Mouse (Mus musculus) heart, postnatal 36 days (tissue): Measurements from ENCODE around the gene Tut7. TPM values are rescaled to one million over a fixed set of nuclear protein-coding genes. Genes with fewer than 3 reads are reported as not detected.
"Not testable (repeated sequence)": the region's sequence is repeated elsewhere in the genome, so short reads cannot be mapped to it uniquely, and the experiment has no call there.

Source experiments
- DNase-seq, 2 experiments: peaks; one replicate each; pipeline ENCODE4 v3.0.0; 2021 to 2022
- intact Hi-C: fragments of 180-260 bp; cut with DNase I; formaldehyde crosslinking; loops from one replicate; pipeline ENCODE4 v1.15.1; 2025
- total RNA-seq, 2 experiments: library from RNA; stranded (reverse); gene quantifications; 2 replicates each; pipeline ENCODE4 v1.2.3; 2021

Tut7 gene
- total RNA-seq, 2 experiments from 2014 or later: 44.6 to 45.8 TPM

DNA sequence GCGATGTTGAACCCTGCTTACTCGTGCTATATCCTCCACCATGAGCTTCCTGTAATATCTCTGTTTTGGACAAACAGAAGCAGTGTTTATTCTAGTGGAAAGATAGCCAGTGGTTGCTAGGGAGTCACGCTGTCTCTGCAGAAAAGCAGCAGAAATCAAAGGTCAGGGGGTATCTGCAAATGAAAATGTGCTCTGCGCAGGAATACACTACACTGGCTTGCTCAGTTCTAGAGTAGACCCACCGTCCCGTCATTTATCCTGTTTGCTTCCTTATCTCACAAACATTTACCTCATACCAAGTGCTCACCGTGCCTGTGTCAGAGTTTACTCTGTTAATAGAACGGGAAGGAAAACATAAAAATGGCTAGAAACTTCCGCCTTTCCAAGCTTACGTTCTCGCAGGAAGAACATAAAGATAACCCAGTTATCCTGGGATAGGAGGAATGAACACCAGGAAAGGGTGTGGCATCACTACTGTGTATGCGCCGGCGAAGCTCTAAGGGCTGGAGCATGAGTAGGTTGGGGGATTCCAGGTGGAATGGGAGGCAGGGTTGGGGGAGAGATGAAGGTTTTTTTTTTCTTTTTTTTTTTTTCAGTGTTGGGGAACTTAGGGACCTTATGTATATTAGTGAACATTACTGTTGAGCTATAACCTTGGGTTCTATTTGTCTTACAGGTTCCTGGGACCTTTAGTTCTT is 13.3 kb upstream of the Tut7 start:
- DNase-seq: no peak
- intact Hi-C loops: no loop called here

DNA sequence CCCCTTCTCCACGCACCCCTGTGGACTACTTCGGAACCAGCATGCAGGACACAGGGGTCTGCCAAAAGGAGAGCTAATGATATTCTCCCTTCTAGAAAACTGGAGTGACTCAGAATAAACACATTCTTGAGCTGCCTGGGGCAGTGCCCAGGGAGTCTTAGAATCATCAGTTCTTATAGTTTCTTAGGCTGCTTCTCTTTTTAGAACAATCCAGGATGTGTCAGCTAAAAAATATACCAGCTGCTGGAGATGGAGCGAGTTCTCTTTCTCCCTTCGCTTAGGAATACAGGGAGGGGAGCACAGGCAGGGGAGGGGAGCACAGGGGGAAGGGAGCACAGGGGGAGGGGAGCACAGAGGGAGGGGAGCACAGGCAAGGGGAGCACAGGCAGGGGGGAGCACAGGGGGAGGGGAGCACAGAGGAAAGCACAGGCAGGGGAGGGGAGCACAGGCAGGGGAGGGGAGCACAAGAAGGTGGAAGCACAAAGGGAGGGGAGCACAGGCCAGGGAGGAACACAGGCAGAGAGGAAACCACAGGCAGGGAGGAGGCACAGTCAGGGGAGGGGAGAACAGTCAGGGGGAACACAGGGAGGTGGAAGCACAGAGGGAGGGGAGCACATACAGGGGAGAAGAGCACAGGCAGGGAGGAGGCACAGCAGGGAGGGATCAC is 12.0 kb upstream of the Tut7 start:
- DNase-seq: no peak
- intact Hi-C loops: no loop called here

DNA sequence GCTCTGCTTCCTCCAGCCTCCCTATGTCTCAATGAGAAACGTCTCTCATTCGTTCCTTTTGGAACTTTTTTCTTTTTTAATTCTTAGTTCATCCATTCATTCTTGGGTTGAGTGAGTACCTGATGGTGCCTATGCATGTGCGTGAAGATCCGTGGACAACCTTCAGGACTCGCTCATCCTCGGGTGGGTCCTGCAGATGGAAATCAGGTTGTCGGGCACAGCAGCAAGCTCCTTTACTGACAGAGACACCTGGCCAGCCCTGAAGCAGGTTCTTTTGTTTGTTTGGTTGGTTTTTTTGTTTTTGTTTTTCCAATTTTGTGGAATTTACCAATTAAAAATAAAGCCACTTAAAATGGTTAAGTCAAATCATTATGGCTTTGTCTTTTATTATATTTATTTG is 9.9 kb upstream of the Tut7 start:
- intact Hi-C loops: no loop called here
- DNase-seq: no peak

DNA sequence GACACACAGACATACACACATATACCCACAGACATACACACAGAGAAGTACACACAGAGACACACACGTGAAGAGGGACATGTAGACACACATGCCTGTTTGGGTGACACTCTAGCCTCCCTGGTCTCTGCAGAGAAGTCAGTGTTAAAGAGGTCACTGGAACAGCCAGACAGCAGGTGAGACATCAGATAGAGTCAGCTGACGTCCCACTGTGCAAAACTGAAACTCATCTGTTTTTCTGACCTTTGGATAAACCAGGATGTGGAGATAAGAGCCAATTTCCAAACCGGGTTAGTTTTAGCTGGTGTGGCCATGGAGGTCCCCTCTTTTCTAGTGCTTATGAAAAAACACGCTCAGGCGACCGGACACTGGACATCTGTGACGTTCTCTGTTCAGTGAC is 9.5 kb upstream of the Tut7 start:
- intact Hi-C loops: no loop called here
- no peak for DNase-seq

DNA sequence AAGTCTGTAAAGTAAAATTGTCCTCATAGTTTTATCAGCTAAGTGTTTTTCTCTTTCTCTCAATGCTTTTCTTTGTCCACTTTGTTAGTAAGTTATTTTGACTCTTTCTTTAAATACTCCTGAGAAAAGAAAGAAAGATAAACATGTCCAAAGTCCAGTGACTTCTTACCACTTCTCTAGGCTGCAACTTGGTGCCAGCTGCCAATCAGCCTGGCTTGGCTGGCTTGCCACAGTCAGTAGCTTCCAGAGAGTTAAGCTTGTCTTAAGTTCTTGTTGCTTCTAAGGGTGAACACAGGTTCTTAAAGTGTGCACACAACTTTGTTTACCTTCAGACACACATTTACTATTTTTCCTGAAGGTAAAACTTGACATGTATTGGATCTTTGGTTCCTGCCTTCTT is 3.0 kb upstream of the Tut7 start:
- DNase-seq: no peak
- intact Hi-C loops: loop anchor here (2.0 kb wide), 1 partner anchor 15 kb away; no protein-coding TSS in a partner anchor

DNA sequence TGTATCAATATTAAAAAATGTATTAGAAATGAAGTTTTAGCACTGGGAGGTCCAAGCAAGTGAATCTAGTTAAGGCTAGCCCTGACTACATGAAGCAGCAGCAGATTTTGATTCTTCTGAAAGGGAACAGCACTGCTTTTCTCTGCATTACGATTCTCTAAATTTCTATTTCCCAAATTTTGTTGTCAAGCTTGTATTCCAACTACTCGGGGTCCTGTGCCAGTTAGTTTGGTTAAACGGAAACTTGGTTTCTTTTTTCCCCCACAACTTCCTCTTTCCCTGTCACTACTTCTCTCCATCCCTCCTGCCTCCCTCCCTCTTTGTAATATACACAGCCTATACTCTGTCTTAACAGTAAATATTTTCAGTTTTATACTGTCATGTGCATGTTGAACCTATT is 2.1 kb downstream of the Tut7 start:
- intact Hi-C loops: loop anchor here (5.0 kb wide), 1 partner anchor 49 kb away; no protein-coding TSS in a partner anchor

DNA sequence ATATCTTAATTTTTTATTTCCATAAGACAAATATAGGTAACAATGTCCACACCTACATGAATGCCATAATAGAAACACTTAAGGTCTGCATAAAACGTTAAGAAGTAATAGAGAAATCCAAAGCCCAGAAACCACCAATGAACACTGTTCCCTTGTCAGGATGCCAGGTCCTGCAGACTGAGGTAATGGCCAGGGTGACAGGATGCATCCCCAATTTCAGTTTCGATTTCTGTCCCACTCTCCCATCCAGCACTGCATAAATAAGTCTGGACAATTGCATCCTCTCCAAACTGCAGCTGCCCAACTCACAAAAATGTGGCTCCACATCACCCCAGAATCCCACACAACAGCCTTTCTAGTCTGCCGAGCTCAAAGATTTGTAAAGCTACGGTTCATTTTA is 2.8 kb downstream of the Tut7 start:
- peak in 1 of 2 experiments; percentile 33 for DNase-seq
- intact Hi-C loops: loop anchor here (5.0 kb wide), 1 partner anchor 48 kb away; no protein-coding TSS in a partner anchor

More for the DNA sequence above, 2.1 kb downstream of the Tut7 start:
- no peak for DNase-seq

DNA sequence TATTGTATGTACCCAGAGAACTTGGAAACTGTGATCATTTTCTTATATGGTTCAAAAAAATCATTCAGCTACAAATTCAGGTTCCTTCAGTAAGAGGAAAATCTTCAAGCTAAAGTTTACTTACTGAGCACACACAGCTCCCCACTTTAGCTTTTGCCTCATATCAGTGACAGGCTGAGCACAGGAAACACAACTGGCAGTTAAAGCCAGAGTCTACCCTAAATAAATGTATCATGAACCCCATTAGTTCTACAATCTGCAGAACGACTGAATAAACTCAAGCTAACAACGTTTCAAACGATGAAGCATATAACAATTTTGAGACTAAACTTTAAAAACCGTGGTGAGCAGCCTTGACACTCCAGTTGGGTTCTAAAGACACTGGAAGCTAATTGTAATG is 5.6 kb downstream of the Tut7 start:
- intact Hi-C loops: no loop called here
- DNase-seq: no peak

DNA sequence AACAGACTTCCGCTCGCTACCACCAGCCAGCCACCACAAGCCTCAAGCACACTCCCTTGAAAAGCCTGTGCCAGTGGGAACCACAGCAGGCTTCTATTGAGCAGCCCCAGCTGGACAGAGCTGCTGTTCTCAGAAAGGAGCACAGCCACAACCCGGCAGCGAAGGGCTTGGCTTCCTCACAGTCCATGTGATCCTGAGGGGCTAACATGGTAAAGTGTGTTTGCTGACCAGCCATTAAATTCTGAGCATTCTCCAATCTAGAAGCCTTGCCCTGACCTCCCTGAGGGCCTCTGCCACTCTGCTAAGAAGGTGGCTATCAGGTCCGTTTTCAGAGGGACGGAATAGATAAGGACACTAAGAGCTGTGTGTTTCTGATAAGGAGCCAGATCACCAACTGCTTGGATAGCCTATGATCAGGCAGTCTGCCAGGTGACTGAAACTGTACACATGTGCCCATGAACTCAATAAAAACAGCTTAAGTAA is 8.8 kb downstream of the Tut7 start:
- DNase-seq: no peak

DNA sequence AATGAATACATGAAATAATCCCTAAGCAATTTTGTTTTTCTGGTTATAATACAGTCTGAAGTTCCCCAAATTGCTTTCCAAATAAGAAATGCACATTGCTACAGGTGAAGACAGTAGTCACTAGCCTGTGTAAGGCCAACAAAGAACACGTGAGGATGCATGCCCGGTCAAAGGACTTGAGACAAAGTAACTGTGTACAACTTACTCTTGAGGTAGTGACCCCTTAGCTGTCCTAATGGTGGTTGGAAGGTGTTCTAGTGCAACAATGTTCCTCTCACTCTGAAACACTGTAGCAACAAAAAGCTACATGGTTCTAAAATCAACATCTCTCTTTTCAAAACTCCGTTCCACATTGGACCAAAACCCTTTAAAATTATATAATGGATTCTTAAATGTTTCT is 11.4 kb downstream of the Tut7 start:
- intact Hi-C loops: no loop called here
- DNase-seq: no peak

More for the DNA sequence above, 8.8 kb downstream of the Tut7 start:
- intact Hi-C loops: no loop called here

DNA sequence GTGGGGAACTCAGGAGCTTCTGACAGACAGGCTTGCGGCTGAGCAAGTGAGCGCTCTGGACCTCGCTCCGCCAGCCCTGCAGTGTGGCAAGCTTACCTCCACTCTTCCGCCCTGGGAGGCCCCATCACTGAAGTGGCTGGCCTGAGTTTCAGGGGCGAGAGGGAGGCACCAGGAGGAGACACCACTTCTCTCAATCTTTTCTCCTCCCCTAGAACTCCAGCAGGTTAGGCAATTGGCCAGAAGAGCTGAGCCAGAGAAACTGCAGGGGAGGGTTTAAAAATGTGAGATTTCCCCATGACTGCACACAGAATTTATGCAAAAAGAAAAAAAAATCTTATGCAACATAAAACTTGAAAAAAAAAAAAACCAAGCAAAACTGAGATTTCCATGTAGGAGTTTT is 21.9 kb downstream of the Tut7 start:
- DNase-seq: no peak
- intact Hi-C loops: no loop called here

DNA sequence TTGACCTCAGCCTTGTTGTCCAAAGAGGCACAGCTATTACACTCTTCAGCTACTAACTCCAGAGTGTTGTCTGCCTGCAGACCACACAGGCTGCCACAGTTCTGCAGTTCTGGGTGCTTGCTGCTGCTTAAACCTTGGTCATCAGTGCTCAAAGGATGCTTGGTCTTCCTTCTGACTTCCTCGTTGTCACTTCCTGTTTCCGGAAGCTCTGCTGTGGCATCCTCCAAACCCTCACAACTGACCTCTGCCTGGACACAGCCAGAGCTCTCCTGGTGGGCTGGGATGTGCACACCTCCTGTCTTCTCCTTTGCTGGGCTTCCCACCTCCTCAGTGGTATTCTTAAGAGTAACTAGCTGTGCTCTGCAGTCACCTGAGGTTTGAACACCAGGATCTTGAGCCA is 22.9 kb downstream of the Tut7 start:
- no peak for DNase-seq
- intact Hi-C loops: no loop called here

DNA sequence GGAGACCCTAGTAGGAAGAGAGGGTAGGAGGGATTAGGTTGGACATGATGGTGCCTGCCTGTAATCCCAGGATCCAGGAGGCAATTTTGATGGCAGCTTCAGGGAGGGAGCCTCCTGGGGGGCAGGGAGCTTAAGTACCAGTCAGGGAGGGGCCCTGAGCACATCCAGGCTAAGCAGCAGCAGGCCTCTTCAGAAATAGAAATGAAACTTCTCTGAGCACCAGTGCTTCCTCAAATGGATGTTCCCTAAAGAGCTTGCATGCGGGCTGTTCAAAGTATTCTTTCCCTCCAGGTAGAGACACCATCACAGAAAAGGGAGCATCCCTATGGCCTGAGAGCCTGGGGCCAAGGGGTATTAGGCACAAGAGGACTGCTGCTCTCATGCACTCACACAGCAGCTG is 24.6 kb downstream of the Tut7 start:
- intact Hi-C loops: no loop called here
- no peak for DNase-seq

DNA sequence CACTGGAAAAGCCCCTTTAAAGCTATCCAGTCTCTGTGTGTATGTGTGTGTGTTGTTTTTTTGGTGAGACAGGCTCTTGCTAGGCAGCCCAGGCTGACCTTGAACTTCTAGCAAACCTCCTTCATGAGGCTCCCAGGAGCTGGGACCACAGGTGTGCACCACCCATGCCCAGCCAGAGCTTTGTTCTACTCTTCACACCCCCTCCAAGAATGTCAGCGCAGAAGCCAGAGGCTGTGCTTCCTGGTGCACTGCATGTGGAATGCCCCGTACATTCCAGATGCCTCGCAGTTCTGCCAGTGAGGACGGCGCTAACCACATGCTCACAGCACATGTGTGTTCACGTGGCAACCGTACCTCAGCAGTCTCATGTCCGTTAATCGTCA is 26.5 kb downstream of the Tut7 start:
- intact Hi-C loops: no loop called here
- DNase-seq: no peak

DNA sequence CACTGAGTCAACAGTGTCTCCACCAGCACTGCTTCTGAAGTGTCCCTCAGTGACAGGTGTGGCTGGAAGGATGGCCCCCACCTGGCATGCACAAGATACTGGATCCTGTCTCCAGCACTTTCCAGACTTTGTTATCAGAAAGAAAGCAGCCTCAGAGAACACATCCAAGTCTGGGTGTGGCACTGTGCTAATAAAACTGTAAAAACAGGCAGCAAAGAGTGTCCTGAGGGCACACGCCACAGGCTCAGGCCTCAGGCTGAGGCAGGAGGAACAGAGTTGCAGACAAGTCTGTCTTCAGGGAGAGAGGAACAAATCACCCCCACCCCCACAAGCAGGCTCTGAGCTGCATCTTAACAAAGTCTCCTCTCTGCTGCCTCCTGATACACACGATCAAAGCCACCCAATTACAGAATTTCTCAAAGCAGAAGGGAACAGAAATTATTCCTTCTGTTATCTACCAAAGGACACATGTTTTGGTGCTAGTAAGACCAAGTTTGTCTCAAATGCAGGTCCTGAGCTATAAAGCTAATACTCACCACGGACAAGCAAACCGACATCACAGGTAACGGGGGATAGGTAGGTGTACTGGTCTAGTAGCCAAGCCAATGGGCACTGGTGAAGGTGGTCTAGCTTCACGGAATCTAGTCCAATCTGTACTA is 27.0 kb downstream of the Tut7 start:
- DNase-seq: no peak

DNA sequence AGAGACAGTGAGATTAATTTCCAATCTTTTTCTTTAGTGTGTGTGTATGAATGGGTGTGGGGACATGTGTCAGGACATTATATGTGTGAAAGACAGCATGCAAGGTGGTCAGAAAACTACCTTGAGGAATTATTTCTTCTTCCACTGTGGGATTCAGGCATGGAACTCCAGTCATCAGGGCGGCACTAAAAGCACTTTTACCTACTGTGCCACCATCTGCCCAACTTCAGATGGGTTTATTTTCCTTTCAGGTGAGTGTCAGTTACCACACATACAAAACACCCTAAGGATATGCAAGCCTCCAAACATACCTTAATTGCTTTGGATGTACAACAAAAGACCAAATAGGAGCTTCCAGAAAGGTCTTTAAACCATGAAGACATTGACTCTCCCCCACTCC is 28.2 kb downstream of the Tut7 start:
- intact Hi-C loops: no loop called here
- DNase-seq: no peak

More for the DNA sequence above, 27.0 kb downstream of the Tut7 start:
- intact Hi-C loops: no loop called here

DNA sequence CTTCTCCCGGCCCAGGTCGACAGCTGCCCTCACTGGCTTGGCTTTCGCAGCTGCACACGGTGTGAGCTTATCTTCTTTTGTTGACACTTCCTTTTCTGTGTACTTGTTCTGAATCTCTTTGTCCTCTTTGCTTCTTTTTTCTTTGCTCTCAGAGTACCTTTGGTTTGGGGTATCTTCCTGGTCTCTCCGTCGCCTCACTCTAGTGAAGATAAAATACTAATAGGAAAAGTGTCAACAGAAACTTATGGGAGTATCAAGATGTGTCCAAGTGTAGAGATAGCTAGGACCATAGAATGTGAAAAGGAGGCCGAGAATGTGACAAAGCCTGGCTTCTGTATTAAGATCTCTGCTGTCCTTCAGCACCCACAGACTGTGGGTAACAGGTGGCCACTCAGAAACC is 40.8 kb downstream of the Tut7 start, which contains the start of gene Gm49354:
Gene Gm49354 (minus strand): TSS at position 101 of the 400 bp plus-strand sequence.
- intact Hi-C loops: no loop called here
- no peak for DNase-seq

DNA sequence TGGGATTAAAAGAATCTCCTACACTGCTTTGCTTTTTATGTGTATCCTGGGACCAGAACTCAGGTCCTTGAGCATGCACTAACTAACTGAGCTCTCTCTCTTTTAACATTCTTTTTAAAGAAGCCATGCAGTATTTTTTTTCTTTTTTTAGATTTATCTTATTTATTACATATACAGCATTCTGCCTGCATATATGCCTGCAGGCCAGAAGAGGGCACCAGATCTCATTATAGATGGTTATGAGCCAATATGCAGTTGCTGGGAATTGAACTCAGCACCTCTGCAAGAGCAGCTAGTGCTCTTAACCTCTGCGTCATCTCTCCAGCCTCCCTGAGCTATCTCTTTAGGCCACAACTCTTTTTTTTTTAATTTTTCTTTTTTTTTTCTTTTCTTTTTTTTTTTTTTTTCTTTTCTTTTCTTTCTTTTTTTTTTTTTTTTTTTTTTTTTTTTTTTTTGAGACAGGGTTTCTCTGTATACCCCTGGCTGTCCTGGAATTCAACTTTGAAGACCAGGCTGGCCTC is 43.1 kb downstream of the Tut7 start:
- intact Hi-C loops: not testable (repeated sequence)

DNA sequence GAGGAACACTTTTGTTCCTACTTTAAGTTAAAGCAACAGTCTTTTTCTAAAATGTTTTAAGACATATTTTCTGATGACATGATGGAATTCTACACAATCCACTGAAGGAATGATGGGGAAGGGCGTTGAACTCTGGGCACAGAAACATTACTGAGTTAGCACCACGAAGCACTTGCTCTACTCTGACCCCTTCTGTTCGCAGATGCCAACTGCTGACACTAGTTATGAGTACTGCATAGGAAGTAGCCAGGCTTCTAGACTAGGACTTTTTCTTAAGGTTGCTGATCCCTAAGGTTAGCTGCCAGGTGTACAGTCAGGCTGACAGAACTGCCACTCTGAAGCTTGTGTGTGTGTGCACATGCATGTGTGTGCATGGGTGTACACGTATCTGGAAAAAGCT is 43.7 kb downstream of the Tut7 start:
- no peak for DNase-seq
- intact Hi-C loops: no loop called here

More for the DNA sequence above, 43.1 kb downstream of the Tut7 start:
- not testable (repeated sequence) for DNase-seq

DNA sequence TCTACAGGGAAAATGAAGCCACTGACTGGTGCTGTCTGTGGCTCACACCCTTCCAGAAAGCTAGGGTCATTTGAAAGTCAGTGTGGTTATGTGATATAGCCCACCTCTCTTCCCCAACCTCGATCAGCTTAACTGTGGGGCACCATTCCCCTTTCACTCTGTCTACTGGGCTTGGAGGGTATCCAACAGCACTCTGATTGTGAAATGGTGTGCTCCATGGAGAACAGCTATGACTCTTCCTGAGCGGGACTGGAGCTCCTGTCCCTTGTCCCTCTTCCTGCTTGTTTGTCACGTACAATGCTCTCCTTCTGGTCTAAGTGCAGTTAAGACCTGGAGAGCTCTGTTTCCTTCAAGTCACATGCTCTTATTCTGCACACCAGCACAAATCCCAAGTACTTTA is 47.8 kb downstream of the Tut7 start:
- intact Hi-C loops: no loop called here
- no peak for DNase-seq

DNA sequence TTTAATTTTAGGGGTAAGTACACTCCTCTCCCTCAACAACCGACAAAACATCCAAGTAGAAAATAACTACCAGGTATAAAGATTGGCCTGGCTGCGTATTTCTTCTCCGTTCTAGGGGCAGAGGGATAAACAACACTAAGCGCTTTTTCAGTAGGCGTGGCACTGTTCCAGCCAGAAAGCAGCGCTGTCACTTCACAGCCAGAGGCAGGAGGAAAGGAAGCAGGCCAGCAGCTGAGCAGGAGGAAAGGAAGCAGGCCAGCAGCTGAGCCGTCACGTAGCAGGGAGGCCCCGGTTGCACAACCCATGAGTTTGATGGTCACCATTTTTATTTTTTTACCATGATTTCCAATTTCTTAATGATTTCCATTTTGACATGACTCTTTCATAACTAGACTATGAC is 51.7 kb downstream of the Tut7 start:
- intact Hi-C loops: loop anchor here (5.0 kb wide), 1 partner anchor 51 kb away; the partner anchor contains the start of gene Tut7
- DNase-seq: peak; percentile 76 to 78
